Mouse (Mus musculus) ES-E14 (cell line): ENCODE measurements around the gene Fam189a1.

Source experiments
- CHD2 ChIP-seq: IDR thresholded peaks from 2 replicates; pipeline ENCODE4 v1.6.1; 2014; ENCODE audit warnings: mild to moderate bottlenecking, low read depth, low read length, inconsistent platforms
- ZNF384 ChIP-seq: IDR thresholded peaks from 2 replicates; pipeline ENCODE4 v1.6.1; 2012; ENCODE audit warnings: low read depth, low read length, inconsistent platforms

DNA sequence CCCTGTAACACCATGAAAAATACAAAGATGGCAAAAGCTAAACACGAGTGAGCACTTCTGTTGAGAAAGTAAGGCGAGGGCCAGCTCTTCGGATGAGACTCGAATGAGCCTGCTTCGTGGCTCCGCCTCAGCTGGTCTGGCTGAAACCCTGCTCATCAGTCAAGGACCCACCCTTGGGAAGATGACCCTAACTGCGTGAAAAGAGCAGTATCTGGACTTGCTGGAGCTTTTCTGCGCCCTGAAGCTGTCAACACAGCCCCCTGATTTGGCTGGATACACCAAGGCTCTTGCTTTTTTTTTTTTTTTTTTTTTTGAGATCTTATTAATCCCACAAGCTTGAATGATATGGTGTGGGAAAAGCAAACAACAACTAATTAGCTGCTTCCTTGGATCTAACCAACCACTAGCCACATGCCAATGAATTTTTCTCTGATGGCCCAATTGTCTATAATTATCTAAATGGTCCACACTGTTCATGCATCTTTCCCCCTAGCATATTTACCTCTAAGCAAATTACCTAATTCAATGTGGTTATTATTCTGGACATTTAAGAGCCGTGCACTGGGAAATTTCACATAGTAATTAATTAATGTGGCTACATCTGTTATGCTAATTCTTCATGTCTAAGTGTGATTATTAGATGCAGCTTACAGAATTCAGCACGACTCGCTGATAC lies 272.0 kb downstream of the Fam189a1 start:
- TF ChIP-seq CHD2 = no peak
- TF ChIP-seq ZNF384 = no peak
